Mouse (Mus musculus) testis, postnatal 10 days (tissue): Measurements from ENCODE around the gene Nipa2.
"Not testable (repeated sequence)": the region's sequence is repeated elsewhere in the genome, so short reads cannot be mapped to it uniquely, and the experiment has no call there.

ENCODE experiments used
- DNase-seq: peaks from one replicate; pipeline ENCODE4 v3.0.0; 2021; ENCODE audit warnings: low spot score

The Nipa2 gene

GRCm38 (mm10) chr7:55938341-55938740 is 23.9 kb downstream of the Nipa2 start:
- DNase-seq, result no peak

- DNase-seq, result no peak
Measured at GRCm38 (mm10) chr7:55935025-55935424, 27.3 kb downstream of the Nipa2 start.

GRCm38 (mm10) chr7:55928649-55929048 is 33.6 kb downstream of the Nipa2 start:
- DNase-seq, result no peak

- no peak for DNase-seq
Measured at GRCm38 (mm10) chr7:55927262-55927661, 35.0 kb downstream of the Nipa2 start.

GRCm38 (mm10) chr7:55918365-55918764 is 43.9 kb downstream of the Nipa2 start:
- not testable (repeated sequence) for DNase-seq

GRCm38 (mm10) chr7:55912118-55912517 is 50.2 kb downstream of the Nipa2 start:
- DNase-seq, result no peak

- no peak for DNase-seq
Measured at GRCm38 (mm10) chr7:55911371-55911770, 50.9 kb downstream of the Nipa2 start.

- no peak for DNase-seq
Measured at GRCm38 (mm10) chr7:55910356-55910755, 51.9 kb downstream of the Nipa2 start.

- DNase-seq, result no peak
Measured at GRCm38 (mm10) chr7:55909519-55909918, 52.8 kb downstream of the Nipa2 start.

- DNase-seq, result no peak
Measured at GRCm38 (mm10) chr7:55905449-55905848, 56.8 kb downstream of the Nipa2 start.

GRCm38 (mm10) chr7:55903766-55904165 is 58.5 kb downstream of the Nipa2 start:
- no peak for DNase-seq

- DNase-seq, result no peak
Measured at GRCm38 (mm10) chr7:55891797-55892196, 70.5 kb downstream of the Nipa2 start.

- DNase-seq, result no peak
Measured at GRCm38 (mm10) chr7:55890731-55891130, 71.5 kb downstream of the Nipa2 start.

GRCm38 (mm10) chr7:55889996-55890395 is 72.3 kb downstream of the Nipa2 start:
- DNase-seq, result no peak

- no peak for DNase-seq
Measured at GRCm38 (mm10) chr7:55888603-55889002, 73.7 kb downstream of the Nipa2 start.
